Mouse (Mus musculus): ENCODE data around the gene Dcun1d4.

The Dcun1d4 gene

GRCm38 (mm10) chr5:73498559-73498958 is 17.8 kb downstream of the Dcun1d4 start:
- no peak for DNase-seq (ENCODE audit: low spot score)

GRCm38 (mm10) chr5:73500867-73501440 is 20.2 kb downstream of the Dcun1d4 start:
- DNase-seq (ENCODE audit: low spot score), result no peak

GRCm38 (mm10) chr5:73502422-73502821 is 21.6 kb downstream of the Dcun1d4 start:
- DNase-seq (ENCODE audit: low spot score), result no peak

- DNase-seq (ENCODE audit: low spot score), result no peak
Observed at GRCm38 (mm10) chr5:73503015-73503757, 22.4 kb downstream of the Dcun1d4 start.

GRCm38 (mm10) chr5:73511074-73511473 is 30.3 kb downstream of the Dcun1d4 start:
- no peak for DNase-seq (ENCODE audit: low spot score)

GRCm38 (mm10) chr5:73512241-73512640 is 31.4 kb downstream of the Dcun1d4 start:
- no peak for DNase-seq (ENCODE audit: low spot score)

- DNase-seq (ENCODE audit: low spot score), result no peak
Observed at GRCm38 (mm10) chr5:73512661-73513060, 31.9 kb downstream of the Dcun1d4 start.

GRCm38 (mm10) chr5:73514202-73514601 is 33.4 kb downstream of the Dcun1d4 start:
- no peak for DNase-seq (ENCODE audit: low spot score)

GRCm38 (mm10) chr5:73517299-73517698 is 36.5 kb downstream of the Dcun1d4 start:
- no peak for DNase-seq (ENCODE audit: low spot score)

GRCm38 (mm10) chr5:73518424-73519211 is 37.8 kb downstream of the Dcun1d4 start:
- no peak for DNase-seq (ENCODE audit: low spot score)

GRCm38 (mm10) chr5:73520787-73521186 is 40.0 kb downstream of the Dcun1d4 start:
- no peak for DNase-seq (ENCODE audit: low spot score)

- DNase-seq (ENCODE audit: low spot score), result no peak
Observed at GRCm38 (mm10) chr5:73523227-73523626, 42.4 kb downstream of the Dcun1d4 start.

GRCm38 (mm10) chr5:73524300-73525000 is 43.6 kb downstream of the Dcun1d4 start:
- no peak for DNase-seq (ENCODE audit: low spot score)

- no peak for DNase-seq (ENCODE audit: low spot score)
Observed at GRCm38 (mm10) chr5:73532222-73532621, 51.4 kb downstream of the Dcun1d4 start.

GRCm38 (mm10) chr5:73532879-73533278 is 52.1 kb downstream of the Dcun1d4 start:
- DNase-seq (ENCODE audit: low spot score), result no peak

GRCm38 (mm10) chr5:73537669-73538068 is 56.9 kb downstream of the Dcun1d4 start:
- DNase-seq (ENCODE audit: low spot score), result no peak

GRCm38 (mm10) chr5:73538586-73539298 is 57.9 kb downstream of the Dcun1d4 start:
- DNase-seq (ENCODE audit: low spot score), result no peak

- DNase-seq (ENCODE audit: low spot score), result peak; percentile 11
Observed at GRCm38 (mm10) chr5:73539848-73540510, 59.2 kb downstream of the Dcun1d4 start.

- no peak for DNase-seq (ENCODE audit: low spot score)
Observed at GRCm38 (mm10) chr5:73540511-73540871, 59.7 kb downstream of the Dcun1d4 start.

- DNase-seq (ENCODE audit: low spot score), result no peak
Observed at GRCm38 (mm10) chr5:73544111-73544753, 63.4 kb downstream of the Dcun1d4 start.

GRCm38 (mm10) chr5:73545641-73546040 is 64.8 kb downstream of the Dcun1d4 start:
- DNase-seq (ENCODE audit: low spot score), result no peak

Data from MN1 (cell line).